Mouse (Mus musculus) heart, postnatal 14 days (tissue): ENCODE measurements around the gene Rfng. TPM values are rescaled to one million over a fixed set of nuclear protein-coding genes. Genes with fewer than 3 reads are reported as not detected.

Experiments used
- DNase-seq, 2 experiments: peaks; one replicate each; pipeline ENCODE4 v3.0.0; 2021 to 2022
- intact Hi-C: fragments of 180-260 bp; cut with DNase I; formaldehyde crosslinking; loops from one replicate; pipeline ENCODE4 v1.15.1; 2025
- total RNA-seq, 2 experiments: library from RNA; stranded (reverse); gene quantifications; 2 replicates each; pipeline ENCODE4 v1.2.3; 2021

Rfng gene
- total RNA-seq, 2 experiments from 2014 or later, result 11.8 to 12.0 TPM

- intact Hi-C loops, result no loop called here
- DNase-seq, result peak; percentile 37 to 61
Observed at GRCm38 (mm10) chr11:120731858-120732680, 51.9 kb downstream of the Rfng start, which contains the start of gene Cbr2. Gene Cbr2, minus strand, starts transcription at chr11:120732114.

- no peak for DNase-seq
- intact Hi-C loops, result no loop called here
Observed at GRCm38 (mm10) chr11:120731395-120731794, 52.6 kb downstream of the Rfng start.

Other genes with a start within 250 kb of the Rfng start
- 10 to 100 TPM; 53.5 to 58.1 TPM for gene Mcrip1, start 234.5 kb downstream of the Rfng start, total RNA-seq
- under 1 TPM in 1 of 2 experiments, not detected in 1; 0.39 TPM for gene Ppp1r27, start 233.1 kb downstream of the Rfng start, total RNA-seq
- 100 to 1,000 TPM; 238 to 247 TPM for gene P4hb, start 211.0 kb downstream of the Rfng start, total RNA-seq
- gene Arhgdia, start 202.6 kb downstream of the Rfng start, total RNA-seq, result 100 to 1,000 TPM; 164 to 180 TPM
- gene Alyref, start 185.8 kb downstream of the Rfng start, total RNA-seq, result 10 to 100 TPM; 57.8 to 59.9 TPM
- 10 to 100 TPM; 86.2 to 87.5 TPM for gene Anapc11, start 185.8 kb downstream of the Rfng start, total RNA-seq
- gene Npb, start 175.7 kb downstream of the Rfng start, total RNA-seq, result not detected
- 10 to 100 TPM; 47.7 to 49.4 TPM for gene Pcyt2, start 166.3 kb downstream of the Rfng start, total RNA-seq
- 10 to 100 TPM; 10.8 to 12.3 TPM for gene Sirt7, start 159.0 kb downstream of the Rfng start, total RNA-seq
- 10 to 100 TPM; 33.7 to 41.0 TPM for gene Mafg, start 150.6 kb downstream of the Rfng start, total RNA-seq
- 1 to 10 TPM; 1.9 to 2.1 TPM for gene Pycr1, start 140.4 kb downstream of the Rfng start, total RNA-seq
- gene Myadml2, start 136.0 kb downstream of the Rfng start, total RNA-seq, result 10 to 100 TPM; 51.4 to 58.5 TPM
- gene Notum, start 123.0 kb downstream of the Rfng start, total RNA-seq, result under 1 TPM in 1 of 2 experiments, not detected in 1; 0.27 TPM
- gene Aspscr1, start 111.2 kb downstream of the Rfng start, total RNA-seq, result 10 to 100 TPM; 35.0 to 37.9 TPM
- gene Cenpx, start 70.5 kb downstream of the Rfng start, total RNA-seq, result 10 to 100 TPM; 35.4 to 36.4 TPM
- gene Lrrc45, start 70.3 kb downstream of the Rfng start, total RNA-seq, result 10 to 100 TPM in 1 of 2 experiments, 1 to 10 TPM in 1; 9.2 to 10.9 TPM
- gene Rac3, start 62.7 kb downstream of the Rfng start, total RNA-seq, result 1 to 10 TPM; 1.3 to 1.6 TPM
- 1 to 10 TPM; 3.1 to 5.8 TPM for gene Dcxr, start 56.9 kb downstream of the Rfng start, total RNA-seq
- gene Cbr2, start 52.1 kb downstream of the Rfng start, total RNA-seq, result 10 to 100 TPM; 18.6 to 53.1 TPM
- gene Hmga1b, start 21.4 kb downstream of the Rfng start, total RNA-seq, result 10 to 100 TPM; 23.8 to 68.1 TPM
- gene Gps1, start 65 bp upstream of the Rfng start, total RNA-seq, result 10 to 100 TPM; 56.9 to 57.5 TPM
- gene Dus1l, start 12.2 kb upstream of the Rfng start, total RNA-seq, result 10 to 100 TPM; 31.2 to 34.1 TPM
- 10 to 100 TPM; 23.0 to 23.2 TPM for gene Fasn, start 40.3 kb upstream of the Rfng start, total RNA-seq
- gene Ccdc57, start 148.7 kb upstream of the Rfng start, total RNA-seq, result 1 to 10 TPM; 1.2 to 1.6 TPM
- 1 to 10 TPM; 1.9 to 2.2 TPM for gene Slc16a3, start 164.3 kb upstream of the Rfng start, total RNA-seq
- gene Csnk1d, start 207.1 kb upstream of the Rfng start, total RNA-seq, result 10 to 100 TPM; 70.8 to 73.8 TPM